Mouse (Mus musculus) G1E (cell line): ENCODE data around the gene Xlr5a.

Experiments
- CTCF ChIP-seq: IDR thresholded peaks from 2 replicates; pipeline ENCODE4 v1.5.1; 2012; ENCODE audit warnings: low read depth, low read length, inconsistent platforms, mixed read lengths
- GATA1 ChIP-seq: IDR thresholded peaks from 2 replicates; pipeline ENCODE4 v1.6.1; 2012; ENCODE audit warnings: borderline replicate concordance, low read length, inconsistent platforms, mixed read lengths
- POLR2AphosphoS5 ChIP-seq: IDR thresholded peaks from 2 replicates; pipeline ENCODE4 v1.6.1; 2012; ENCODE audit warnings: low read depth, low read length, inconsistent platforms; ENCODE audit not compliant: insufficient replicate concordance

GRCm38 (mm10) chrX:73342483-73342895 is 49.7 kb upstream of the Xlr5a start, which contains the start of gene Zfp275:
- TF ChIP-seq CTCF (no peak), GATA1 (no peak), POLR2AphosphoS5 (no peak)
